Mouse (Mus musculus) midbrain, postnatal 0 days (tissue): Measurements from ENCODE around the gene Oaz1. TPM values are rescaled to one million over a fixed set of nuclear protein-coding genes. Genes with fewer than 3 reads are reported as not detected.

ENCODE experiments used
- ATAC-seq: fragments of 200-750 bp; cut with Nextera tagmentation; 2 replicates; pipeline ENCODE4 v1.8.0; 2017; ENCODE audit warnings: moderate number of reproducible peaks, mild to moderate bottlenecking, moderate TSS enrichment, moderate library complexity; ENCODE audit not compliant: low FRiP score
- DNase-seq: peaks from one replicate; pipeline ENCODE4 v3.0.0-alpha.2; 2015; ENCODE audit warnings: low spot score
- H3K27ac ChIP-seq: fragments of 300-500 bp; sonication (generic); 2 replicates; pipeline ENCODE4 v1.5.1; 2014; ENCODE audit warnings: low read depth, mild to moderate bottlenecking, low read length, mixed read lengths
- H3K27me3 ChIP-seq: fragments of 300-500 bp; sonication (generic); 2 replicates; pipeline ENCODE4 v1.6.1; 2014; ENCODE audit warnings: low read length, control low read depth, mixed read lengths; ENCODE audit not compliant: insufficient read depth
- H3K36me3 ChIP-seq: fragments of 300-500 bp; sonication (generic); 2 replicates; pipeline ENCODE4 v1.6.1; 2014; ENCODE audit warnings: low read length, control low read depth, mixed read lengths; ENCODE audit not compliant: insufficient read depth
- H3K4me1 ChIP-seq: fragments of 300-500 bp; sonication (generic); 2 replicates; pipeline ENCODE4 v1.6.1; 2014; ENCODE audit warnings: mild to moderate bottlenecking, control low read depth, antibody characterized with exemption, low read length, mixed read lengths; ENCODE audit not compliant: insufficient read depth
- H3K4me2 ChIP-seq: fragments of 300-500 bp; sonication (generic); 2 replicates; pipeline ENCODE4 v1.6.1; 2014; ENCODE audit warnings: low read depth, mild to moderate bottlenecking, low read length, mixed read lengths; ENCODE audit not compliant: poor library complexity, severe bottlenecking
- H3K4me3 ChIP-seq: fragments of 300-500 bp; sonication (generic); 2 replicates; pipeline ENCODE4 v1.5.1; 2014; ENCODE audit warnings: low read depth, mild to moderate bottlenecking, low read length, moderate library complexity
- H3K9ac ChIP-seq: fragments of 300-500 bp; sonication (generic); replicated peaks from 2 replicates; pipeline ENCODE4 v1.6.1; 2014; ENCODE audit warnings: mild to moderate bottlenecking, low read length, moderate library complexity, mixed read lengths; ENCODE audit not compliant: poor library complexity, severe bottlenecking
- H3K9me3 ChIP-seq: fragments of 300-500 bp; sonication (generic); 2 replicates; pipeline ENCODE4 v1.6.1; 2016; ENCODE audit warnings: low read length, control low read depth
- CTCF ChIP-seq: IDR thresholded peaks from 2 replicates; pipeline ENCODE4 v1.5.1; 2016; ENCODE audit warnings: antibody characterized with exemption, mild to moderate bottlenecking
- WGBS: fragments of 180-500 bp; shearing (Covaris S2); extraction: QIAGEN DNeasy Blood & Tissue Kit; methylation state at CpG from one replicate; pipeline ENCODE4 v1.1.7; 2014; 5-methylcytosine and 5-hydroxymethylcytosine counted together
- polyA plus RNA-seq: library from polyadenylated mRNA; unstranded; fragments of >200 nt; fragmentation: Nextera tagmentation; extraction: Ambion mirVana; gene quantifications from 2 replicates; pipeline ENCODE4 v1.2.1, GENCODE M21; 2015
- total RNA-seq: library from RNA; depleted of rRNA; stranded (reverse); fragments of >200 nt; gene quantifications from 2 replicates; pipeline ENCODE4 v1.2.3, GENCODE M21; 2014

The Oaz1 gene
- total and polyA plus RNA-seq, 2 experiments from 2014 or later: 928 to 1,039 TPM

DNA sequence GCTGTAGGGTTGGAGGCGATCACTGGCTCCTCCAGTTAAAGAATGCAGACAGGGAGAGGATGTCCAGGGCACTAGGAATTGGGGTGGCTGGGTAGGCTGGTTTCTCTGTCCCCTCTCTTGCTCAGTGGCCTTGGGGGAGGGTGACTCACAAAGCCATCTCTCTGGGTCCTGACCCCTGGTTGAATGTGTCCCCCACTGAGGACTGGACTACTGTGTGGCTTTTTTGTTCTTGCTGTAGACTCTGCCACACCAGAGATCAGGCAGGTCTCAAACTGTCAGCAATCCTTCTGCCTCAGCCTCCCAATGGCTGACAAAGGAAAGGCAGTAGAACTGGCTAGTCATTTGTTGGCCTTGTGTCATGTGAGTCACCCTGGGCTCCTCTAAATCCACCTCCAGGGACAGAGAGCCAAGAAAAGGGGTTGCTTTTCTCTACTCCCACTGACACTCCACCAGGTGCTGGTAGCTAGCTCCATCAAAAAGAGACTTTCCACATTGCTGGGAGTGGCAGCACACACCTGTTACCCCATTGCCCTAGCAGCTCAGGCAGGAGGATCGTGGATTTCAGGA, 12.0 kb downstream of the Oaz1 start:
- 73% methylated on average over 2 of the region's 2 CpGs for WGBS
- no peak for ATAC-seq
- Histone ChIP-seq H3K9ac (no peak overlapping the region), H3K4me3 (no peak overlapping the region), H3K4me2 (no peak overlapping the region), H3K27me3 (no peaks in the 10 kb centered on the region; the same call in 1 of the 2 replicates), H3K36me3 (peaks cover 9% of the 10 kb centered on the region), H3K4me1 (no peaks in the 10 kb centered on the region), H3K27ac (no peak overlapping the region), H3K9me3 (no peaks in the 10 kb centered on the region)
- no peak for TF ChIP-seq CTCF
- DNase-seq: no peak

DNA sequence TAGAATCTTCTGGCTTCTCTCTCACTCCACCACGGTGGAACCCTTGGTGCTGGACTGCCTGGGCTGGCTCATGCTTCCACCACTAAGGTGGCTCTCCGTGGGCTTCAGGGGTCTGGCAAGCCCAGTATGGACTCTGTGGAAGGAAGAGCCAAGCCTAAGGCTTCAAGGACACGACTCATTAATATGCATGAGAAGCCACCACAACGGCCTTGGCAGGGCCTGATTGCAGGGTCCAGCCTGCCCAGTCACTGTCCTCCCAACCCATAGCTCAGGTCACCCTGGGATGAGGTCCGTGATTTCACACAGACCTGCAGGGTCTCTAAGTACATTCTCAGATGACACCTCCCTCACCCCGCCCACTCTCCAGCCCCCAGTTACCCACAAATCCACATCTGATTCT, 13.4 kb downstream of the Oaz1 start:
- Histone ChIP-seq H3K4me1 (no peaks in the 10 kb centered on the region), H3K27ac (no peak overlapping the region), H3K9ac (no peak overlapping the region), H3K27me3 (no peaks in the 10 kb centered on the region; the same call in 1 of the 2 replicates), H3K4me2 (no peak overlapping the region), H3K4me3 (no peak overlapping the region), H3K36me3 (peaks cover 3% of the 10 kb centered on the region; the same call in 1 of the 2 replicates), H3K9me3 (no peaks in the 10 kb centered on the region)
- 56% methylated on average over 6 of the region's 6 CpGs for whole genome bisulfite sequencing
- no peak for ATAC-seq
- DNase-seq: no peak
- TF ChIP-seq CTCF: no peak

DNA sequence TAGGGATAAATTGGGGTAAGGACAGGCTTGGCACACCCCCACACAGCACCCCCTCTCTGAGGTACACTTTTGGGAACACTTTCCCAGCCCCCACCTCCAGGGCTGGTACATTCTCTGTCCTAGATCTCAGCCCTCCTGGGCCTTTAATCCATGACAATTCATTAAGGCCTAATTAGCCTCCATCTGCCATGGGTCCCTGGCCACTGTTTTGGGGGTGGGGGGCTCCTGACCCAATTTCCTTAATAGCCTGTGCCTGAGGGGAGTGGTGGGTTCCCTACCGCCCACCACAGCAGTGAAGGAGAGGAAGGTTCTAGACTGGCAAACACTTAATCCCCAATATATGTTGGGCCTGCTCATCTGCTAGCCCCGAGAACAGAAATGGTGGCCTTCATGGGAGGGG, 15.2 kb downstream of the Oaz1 start:
- Histone ChIP-seq H3K9ac (no peak overlapping the region), H3K36me3 (no peaks in the 10 kb centered on the region), H3K27ac (no peak overlapping the region), H3K9me3 (no peaks in the 10 kb centered on the region), H3K4me1 (no peaks in the 10 kb centered on the region), H3K4me2 (no peak overlapping the region), H3K27me3 (peaks cover 7% of the 10 kb centered on the region; the same call in 1 of the 2 replicates), H3K4me3 (no peak overlapping the region)
- TF ChIP-seq CTCF: no peak
- 80% methylated on average over 2 of the region's 2 CpGs for WGBS
- ATAC-seq: no peak
- DNase-seq: no peak

DNA sequence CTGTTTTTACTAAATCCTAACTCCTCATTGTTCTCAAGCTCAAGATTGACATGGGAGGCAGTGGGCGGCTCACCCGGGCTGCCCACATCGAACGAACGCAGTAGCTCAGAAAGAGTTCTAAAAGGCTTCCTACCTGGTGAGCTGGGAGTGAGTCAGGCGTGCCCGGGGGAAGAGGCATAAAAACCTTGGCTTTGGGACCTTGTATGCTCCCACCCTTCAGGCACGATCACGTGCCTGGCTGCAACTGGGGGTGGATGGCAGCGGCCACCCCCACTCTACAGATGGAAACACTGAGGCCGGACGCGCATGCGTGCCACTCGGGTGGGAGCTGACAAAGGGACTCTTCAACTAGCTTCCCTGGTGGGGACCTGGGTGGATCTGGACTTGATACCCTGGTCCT, 15.9 kb downstream of the Oaz1 start:
- Histone ChIP-seq H3K9ac (no peak overlapping the region), H3K36me3 (no peaks in the 10 kb centered on the region), H3K27ac (no peak overlapping the region), H3K4me3 (no peak overlapping the region), H3K27me3 (peaks cover 7% of the 10 kb centered on the region; the same call in 1 of the 2 replicates), H3K9me3 (no peaks in the 10 kb centered on the region), H3K4me1 (no peaks in the 10 kb centered on the region), H3K4me2 (no peak overlapping the region)
- WGBS: 84% methylated on average over 15 of the region's 15 CpGs
- TF ChIP-seq CTCF: no peak
- ATAC-seq (no peak), DNase-seq (no peak)

DNA sequence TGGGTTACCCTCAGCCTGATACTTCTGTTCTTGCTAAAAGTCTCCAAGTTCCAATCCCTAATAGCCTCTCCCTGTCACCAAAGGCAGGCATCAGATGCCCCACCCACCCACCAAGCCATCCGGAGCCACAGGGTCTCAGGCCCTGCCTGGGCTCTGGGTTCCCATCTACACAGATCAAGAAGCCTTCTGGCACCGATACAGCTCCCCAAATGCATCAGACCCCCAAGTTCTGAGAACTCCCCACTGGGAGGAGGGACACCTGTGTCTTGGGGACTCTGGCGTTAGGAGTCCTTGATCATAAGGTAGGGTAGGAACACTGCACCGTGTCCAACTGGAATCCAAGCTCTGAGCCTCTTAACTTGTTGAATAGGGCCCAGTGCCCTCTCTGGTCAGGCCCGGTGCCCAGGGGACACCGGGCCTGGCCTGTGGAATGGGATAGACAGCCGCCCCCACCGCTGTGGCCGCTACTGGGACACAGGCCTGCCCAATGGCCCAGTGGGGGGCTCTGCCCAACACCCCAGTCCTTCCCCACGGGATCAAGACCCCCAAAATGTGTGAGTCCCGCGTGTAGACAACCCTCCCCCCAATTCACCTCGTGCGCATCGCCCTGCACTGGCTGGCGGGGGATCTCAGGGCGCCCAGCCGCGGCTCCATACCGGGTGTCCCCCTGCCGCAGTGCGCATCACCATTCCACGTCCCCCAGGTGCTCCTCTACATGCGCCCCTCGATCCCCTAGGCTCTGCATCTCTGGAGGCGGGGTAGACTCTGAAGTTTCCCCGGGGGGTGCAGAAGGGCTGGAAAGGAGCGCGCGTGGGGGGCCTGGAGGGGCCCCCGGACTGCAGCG, 16.9 kb downstream of the Oaz1 start:
- WGBS: 6% methylated on average over 31 of the region's 32 CpGs
- ATAC-seq: peak; percentile 45
- H3K4me1 ChIP-seq: no peaks in the 10 kb centered on the region

More for the DNA sequence above, 16.9 kb downstream of the Oaz1 start:
- no peaks in the 10 kb centered on the region for H3K36me3 ChIP-seq
- no peaks in the 10 kb centered on the region for H3K9me3 ChIP-seq
- TF ChIP-seq CTCF: no peak
- H3K9ac ChIP-seq: peak overlapping the region; percentile 86
- no peak for DNase-seq
- H3K4me3 ChIP-seq: peak overlapping the region; percentile 70
- peak overlapping the region; percentile 86 for H3K4me2 ChIP-seq
- H3K27me3 ChIP-seq: peaks cover 7% of the 10 kb centered on the region; the same call in 1 of the 2 replicates
- H3K27ac ChIP-seq: no peak overlapping the region
